Mouse (Mus musculus) testis, postnatal 14 days (tissue): Measurements from ENCODE around the gene Wnt4.

Source experiments
- DNase-seq: peaks from one replicate; pipeline ENCODE4 v3.0.0; 2021; ENCODE audit warnings: low spot score

The Wnt4 gene

GRCm38 (mm10) chr4:137279346-137279745 is 2.1 kb downstream of the Wnt4 start:
- no peak for DNase-seq

DNA sequence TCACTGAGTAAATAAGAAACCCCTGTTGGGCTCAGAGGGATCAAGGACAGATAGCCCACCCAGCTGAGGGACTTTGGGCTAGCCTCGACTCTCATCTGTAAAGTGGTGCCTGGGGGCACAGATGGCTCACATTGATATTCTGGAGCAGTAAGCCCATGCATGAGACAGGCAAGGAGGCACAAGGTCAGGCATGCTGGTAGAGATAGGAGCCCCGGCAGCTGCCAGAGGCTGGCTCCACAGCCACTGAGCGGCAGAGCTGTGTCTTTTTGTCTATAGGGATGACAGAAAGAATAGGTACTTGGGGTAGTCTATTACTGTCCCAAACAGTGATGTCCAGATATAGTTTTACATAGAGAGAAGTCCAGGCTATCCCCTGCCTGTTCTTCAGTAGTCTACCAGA is 4.0 kb downstream of the Wnt4 start:
- no peak for DNase-seq

DNA sequence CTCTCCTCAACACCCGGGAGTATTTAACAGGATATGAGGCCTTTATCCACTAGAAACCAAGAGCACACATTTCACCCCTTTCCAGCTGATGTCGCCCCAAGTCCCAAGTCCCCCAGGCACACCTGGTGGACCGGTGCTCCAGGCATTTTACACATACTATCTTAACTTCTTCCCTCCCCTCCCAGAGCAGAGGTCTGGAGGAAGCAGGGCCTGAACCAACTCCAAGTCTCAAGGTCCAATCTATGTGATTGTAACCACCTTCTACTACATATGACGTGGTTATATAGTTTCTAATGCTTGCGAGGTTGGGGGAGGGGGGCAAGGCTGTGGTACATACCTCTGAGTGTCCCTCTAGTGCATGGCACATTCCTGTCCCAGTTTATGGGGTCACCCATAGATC is 4.8 kb downstream of the Wnt4 start:
- DNase-seq = no peak

- DNase-seq = no peak
These were observed 5.5 kb downstream of the Wnt4 start for GRCm38 (mm10) chr4:137282584-137283406.

DNA sequence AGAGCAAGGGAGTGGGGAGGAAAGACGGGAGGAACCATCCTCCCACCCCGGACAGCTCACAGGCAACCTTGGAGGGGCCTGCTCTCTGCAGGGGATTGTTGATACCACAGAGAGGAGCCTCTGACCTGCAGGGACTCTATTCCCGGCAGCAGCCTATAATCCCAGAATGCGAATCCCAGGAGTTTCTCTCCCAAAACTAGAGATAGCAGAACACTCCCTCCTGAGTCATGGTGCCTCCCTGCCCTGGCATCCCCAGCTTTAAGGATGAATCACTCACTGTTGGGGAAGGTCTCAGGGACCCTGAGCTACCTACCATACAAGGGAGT is 6.1 kb downstream of the Wnt4 start:
- no peak for DNase-seq

GRCm38 (mm10) chr4:137285876-137286661 is 8.8 kb downstream of the Wnt4 start:
- DNase-seq = no peak

- DNase-seq = no peak
These were observed 9.3 kb downstream of the Wnt4 start for GRCm38 (mm10) chr4:137286662-137286953.

DNA sequence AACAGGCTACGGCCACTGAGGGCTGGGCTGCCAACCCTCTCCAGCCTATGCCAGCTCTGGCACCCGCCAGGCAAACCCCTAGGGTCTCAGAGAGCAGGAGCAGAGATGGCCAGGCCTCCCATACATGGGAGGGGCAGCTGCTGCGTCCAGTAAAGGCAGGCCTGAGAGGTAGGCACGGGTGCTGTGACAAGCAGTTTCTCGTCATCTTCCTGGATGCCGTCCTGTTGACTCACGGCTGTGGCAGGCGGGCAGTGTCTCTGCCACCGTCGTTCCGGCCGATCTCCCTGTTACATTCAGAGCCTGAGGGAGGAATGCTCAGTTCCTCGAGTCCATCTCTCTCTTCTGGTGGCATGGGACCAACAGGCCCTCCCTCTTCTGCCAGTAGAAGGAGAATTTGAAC is 9.9 kb downstream of the Wnt4 start:
- DNase-seq = peak; percentile 36

DNA sequence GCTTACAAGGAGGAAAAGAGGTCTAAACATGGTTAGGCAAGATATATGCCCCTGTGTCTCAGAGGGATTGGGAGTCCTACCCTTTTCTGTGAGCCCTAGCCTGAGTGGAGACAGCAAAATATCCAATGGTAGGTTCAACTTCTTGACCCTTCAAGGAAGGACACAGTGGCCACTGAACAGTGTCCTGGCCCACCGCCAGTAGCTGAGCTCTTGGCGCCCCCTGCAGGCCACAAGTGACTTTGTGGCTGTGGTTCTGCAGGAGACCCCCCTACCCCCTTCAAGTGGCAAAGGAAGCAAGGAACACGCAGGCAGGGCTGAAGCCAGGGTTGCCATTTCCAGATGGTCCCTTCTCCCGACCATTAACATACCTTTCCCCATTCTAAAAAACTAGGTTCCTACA is 10.5 kb downstream of the Wnt4 start:
- no peak for DNase-seq

DNA sequence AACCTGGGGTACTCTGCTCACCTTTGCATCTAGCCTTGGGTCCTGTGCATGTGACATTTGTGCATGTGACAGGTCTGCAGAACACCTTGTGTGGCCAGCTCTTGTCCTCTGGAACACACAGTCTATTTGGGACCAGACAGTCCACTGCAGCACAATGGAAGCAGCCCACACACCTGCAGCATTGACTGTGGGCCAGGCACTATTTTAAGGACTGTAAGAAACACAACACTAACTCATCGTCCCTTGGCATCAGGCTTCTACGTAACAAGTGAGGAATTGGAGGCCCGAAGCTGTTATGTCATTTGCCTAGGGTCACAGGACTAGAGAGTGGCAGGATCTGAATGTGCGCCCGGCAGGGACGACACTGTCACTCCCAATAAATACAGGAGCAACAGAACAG is 12.4 kb downstream of the Wnt4 start:
- no peak for DNase-seq

- DNase-seq = no peak
These were observed 13.0 kb downstream of the Wnt4 start for GRCm38 (mm10) chr4:137290250-137290649.

- DNase-seq = no peak
These were observed 15.3 kb downstream of the Wnt4 start for GRCm38 (mm10) chr4:137292625-137293024.

DNA sequence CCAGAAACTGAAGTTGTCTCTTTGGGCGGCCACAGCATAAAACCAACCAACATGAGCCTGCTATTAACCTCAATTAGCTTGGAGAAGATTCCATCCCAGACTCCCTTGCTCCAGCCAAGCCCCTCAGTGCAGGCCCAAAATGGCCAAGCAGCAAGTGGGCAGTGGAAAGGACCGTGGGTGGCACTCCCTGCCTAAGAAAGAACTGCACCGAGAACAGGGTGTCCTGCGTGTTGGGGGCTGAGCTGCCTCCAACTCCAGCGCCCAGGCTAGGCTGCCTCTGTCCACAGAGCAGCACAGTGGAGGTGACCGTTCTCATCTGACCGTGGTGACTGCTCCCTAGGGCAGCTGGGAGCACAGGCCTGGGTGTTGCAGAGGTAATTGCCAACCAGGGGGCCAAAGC is 16.7 kb downstream of the Wnt4 start:
- no peak for DNase-seq

DNA sequence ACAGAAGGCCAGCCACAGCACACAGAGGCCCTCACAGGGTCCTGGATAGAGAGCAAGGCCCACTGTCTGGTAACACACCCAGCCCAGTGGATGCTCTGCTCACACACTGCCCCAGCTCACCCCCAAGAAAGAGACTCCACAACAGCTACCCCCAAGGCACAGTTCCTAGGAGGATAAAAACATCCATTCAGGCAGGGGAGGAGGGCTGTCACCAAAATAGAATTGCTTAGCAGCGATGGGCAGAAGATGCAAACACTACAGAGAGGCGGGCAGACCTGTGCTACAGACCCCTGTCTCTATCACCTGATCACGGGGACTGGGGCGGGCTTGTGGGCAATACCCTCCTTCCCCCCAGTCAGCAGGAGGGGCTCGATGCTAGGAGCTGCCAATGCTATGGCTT is 17.2 kb downstream of the Wnt4 start:
- DNase-seq = no peak

DNA sequence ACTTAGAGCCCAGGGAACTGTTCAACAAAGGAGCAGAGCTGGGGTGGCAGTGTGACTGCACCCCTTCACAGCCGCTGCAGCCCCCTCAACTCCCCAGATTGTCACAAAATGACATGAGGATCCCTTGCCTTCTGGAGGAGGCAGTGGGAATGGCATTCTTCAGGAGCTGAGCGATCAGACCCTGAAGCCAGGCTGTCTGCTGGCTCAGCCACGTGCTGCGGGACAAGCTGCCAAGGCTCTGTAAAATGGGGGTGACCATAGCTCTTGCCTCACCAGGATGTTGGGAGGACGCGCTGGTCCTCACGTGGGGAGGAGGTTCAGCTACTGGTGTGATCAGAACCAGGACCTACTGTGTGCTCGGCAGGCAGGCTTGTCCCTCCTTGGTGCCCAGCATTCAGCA is 17.7 kb downstream of the Wnt4 start:
- no peak for DNase-seq

- no peak for DNase-seq
These were observed 20.3 kb downstream of the Wnt4 start for GRCm38 (mm10) chr4:137297611-137298010.

GRCm38 (mm10) chr4:137298406-137298805 is 21.1 kb downstream of the Wnt4 start:
- no peak for DNase-seq

- no peak for DNase-seq
These were observed 22.9 kb downstream of the Wnt4 start for GRCm38 (mm10) chr4:137300227-137300626.

DNA sequence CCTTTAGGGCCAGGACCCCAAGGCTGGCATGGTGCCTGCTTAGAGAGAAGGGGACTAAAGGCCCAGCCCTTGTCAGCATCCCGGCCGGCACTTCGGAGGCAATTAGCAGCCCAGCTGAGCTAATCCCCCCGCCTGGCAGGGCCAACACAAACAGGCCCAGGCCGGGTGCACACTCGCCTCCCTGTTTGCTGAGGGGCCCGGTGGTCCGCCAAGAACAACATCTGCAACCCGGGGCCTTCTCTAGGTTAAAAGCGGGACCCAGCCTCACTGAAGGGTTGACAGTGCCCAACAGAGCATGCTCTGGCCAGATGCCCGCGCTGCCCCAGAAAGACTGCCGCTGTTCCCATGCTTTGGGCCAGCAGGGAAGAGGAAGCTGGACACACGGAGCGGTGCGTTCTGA is 24.3 kb downstream of the Wnt4 start:
- no peak for DNase-seq

DNA sequence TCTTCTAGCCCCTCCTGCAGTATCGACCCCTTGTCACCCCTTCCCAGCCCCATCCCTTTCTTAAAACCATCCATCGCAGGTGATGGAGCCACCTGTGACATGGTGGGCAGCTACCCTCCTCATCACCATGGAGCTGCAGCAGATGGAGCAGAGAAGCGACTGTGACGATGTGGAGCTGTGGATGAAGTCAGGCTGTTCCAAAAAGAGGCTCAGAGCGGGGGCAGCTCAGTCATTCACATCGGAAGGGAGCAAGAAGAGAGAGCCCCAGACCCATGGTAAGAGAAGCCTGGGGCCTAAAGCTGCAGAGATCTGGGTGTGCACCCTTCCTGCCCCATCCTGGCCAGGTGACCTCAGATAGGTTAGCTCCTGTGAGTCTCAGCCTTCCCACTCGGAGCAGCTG is 26.8 kb downstream of the Wnt4 start:
- DNase-seq = no peak

DNA sequence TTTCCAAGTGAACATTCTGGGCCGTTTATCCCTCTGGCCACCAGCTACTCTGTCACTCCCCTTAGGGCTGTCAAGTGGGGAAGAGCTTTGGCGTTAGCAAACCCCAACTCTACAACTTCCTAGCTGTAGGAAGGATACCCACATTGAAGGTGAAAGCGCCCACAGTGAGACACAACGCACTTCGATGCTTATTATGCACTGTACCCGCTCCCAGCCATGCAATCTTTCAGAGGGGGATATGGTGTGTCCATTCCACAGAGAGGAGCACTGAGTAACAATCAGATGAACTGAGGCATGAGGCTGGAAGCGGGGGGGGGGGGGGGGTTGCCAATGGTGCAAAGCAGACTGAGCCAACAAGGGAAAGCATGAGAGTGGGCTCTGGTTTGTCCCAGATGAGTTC is 27.8 kb downstream of the Wnt4 start:
- no peak for DNase-seq

DNA sequence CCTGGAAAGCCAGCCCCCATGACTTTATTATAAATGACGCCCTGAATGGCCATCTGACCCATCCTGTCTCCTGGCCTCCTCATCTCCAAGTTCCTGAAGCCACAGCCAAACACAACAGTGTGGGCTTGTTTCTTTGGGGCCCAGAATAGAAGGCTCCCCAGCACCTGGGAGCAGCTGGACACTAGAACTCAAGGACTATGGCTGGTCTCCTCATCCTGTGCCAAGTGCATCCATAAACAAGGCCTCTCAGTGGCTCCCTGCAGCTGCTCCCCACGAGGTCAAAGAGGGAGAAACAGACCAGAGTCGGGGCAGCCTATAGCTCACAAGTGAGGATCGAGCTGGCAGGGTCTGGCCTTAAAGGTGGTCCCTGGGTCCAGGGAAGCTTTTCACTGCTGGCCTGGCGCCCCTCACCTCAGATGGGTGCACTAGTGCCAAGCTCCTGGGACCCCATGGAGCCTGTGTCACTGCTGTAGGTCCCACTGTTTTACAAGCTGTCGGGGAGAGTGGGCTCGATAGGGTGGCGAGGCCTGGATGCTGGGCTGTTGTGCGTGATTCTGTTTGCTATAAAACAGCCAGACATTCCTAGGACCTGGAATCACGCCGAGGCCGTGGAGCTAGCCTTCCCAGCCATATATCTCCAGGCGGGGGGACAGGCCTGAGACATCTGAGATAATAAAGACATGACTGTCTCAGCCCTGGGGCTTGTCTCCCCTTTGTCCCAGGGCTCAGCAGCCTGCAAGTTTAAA is 28.7 kb downstream of the Wnt4 start:
- peak; percentile 50 for DNase-seq

DNA sequence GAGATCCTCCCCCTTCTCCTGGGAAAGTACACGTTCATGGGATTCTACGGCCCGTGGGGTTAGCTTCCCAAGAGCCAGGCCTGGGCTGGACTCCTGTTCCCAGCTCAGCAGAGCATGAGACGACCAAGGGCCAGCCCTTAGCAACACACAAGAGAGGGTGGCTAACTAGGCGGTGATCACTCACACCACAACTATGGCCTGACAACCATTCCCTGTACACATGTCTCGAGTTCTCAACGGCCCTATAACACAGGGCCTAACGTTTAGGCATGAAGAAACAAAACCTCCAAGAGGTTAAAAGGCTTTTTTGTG is 29.2 kb downstream of the Wnt4 start:
- no peak for DNase-seq
